Mouse (Mus musculus) spleen, adult 2 months (tissue): ENCODE measurements around the gene Actl11.

Experiments
- CTCF ChIP-seq: fragments of 200-500 bp; IDR thresholded peaks from 2 replicates; pipeline ENCODE4 v1.5.1; 2011; ENCODE audit warnings: mild to moderate bottlenecking, inconsistent platforms; ENCODE audit not compliant: insufficient read depth, insufficient read length, insufficient replicate concordance; ENCODE audit errors: extremely low read depth
- POLR2A ChIP-seq: fragments of 200-500 bp; IDR thresholded peaks from 2 replicates; pipeline ENCODE4 v1.6.1; 2011; ENCODE audit warnings: low read depth, low read length, inconsistent platforms

- TF ChIP-seq POLR2A (no peak), CTCF (no peak)
Measured at GRCm38 (mm10) chr9:107891023-107891422, 37.2 kb upstream of the Actl11 start.
